Mouse (Mus musculus): ENCODE results near the gene Ston2.
"Not testable (repeated sequence)": the region's sequence is repeated elsewhere in the genome, so short reads cannot be mapped to it uniquely, and the experiment has no call there.

The Ston2 gene

GRCm38 (mm10) chr12:91748241-91748865, 39.8 kb downstream of the Ston2 start:
- DNase-seq, result peak; percentile 88

DNA sequence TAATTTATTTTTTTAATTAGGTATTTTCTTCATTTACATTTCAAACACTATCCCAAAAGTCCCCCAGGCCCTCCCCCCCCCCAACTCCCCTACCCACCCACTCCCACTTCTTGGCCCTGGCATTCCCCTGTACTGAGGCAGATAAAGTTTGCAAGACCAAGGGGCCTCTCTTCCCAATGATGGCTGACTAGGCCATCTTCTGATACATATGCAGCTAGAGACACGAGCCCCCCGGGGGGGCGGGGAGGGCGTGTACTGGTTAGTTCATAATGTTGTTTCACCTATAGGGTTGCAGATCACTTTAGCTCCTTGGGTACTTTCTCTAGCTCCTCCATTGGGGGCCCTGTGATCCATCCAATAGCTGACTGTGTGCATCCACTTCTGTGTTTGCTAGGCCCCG, 41.3 kb downstream of the Ston2 start:
- DNase-seq, result not testable (repeated sequence)

DNA sequence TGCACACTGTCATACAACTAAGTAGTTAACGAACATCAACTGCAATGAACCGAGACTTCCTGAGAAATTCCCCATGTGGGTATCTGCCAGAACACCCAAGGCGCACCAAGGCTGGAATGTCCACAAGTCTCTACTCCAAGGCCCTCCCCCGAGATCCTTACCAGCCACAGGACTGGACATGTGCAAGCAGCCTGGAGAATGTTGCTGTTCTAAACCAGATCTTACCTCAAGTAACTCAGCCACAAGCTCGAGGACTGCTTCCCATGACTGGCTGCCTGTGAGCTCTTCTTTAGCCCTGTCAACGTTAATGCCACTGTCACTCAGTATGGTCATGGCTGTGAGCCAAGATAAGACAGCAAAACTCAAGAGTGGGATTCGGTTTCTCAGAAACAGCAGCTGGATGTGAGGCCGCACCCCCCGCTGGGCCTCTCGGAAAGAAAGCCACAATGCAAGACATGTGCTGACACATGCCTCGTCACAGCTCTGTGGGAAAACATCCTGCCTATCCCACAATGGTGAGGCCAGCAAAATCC, 42.4 kb downstream of the Ston2 start:
- DNase-seq, result no peak

- no peak for DNase-seq
Measured at GRCm38 (mm10) chr12:91744091-91744490, 44.1 kb downstream of the Ston2 start.

GRCm38 (mm10) chr12:91742916-91743315, 45.3 kb downstream of the Ston2 start:
- no peak for DNase-seq

- DNase-seq, result no peak
Measured at GRCm38 (mm10) chr12:91738381-91738780, 49.8 kb downstream of the Ston2 start.

- no peak for DNase-seq
Measured at GRCm38 (mm10) chr12:91736221-91736980, 51.8 kb downstream of the Ston2 start.

DNA sequence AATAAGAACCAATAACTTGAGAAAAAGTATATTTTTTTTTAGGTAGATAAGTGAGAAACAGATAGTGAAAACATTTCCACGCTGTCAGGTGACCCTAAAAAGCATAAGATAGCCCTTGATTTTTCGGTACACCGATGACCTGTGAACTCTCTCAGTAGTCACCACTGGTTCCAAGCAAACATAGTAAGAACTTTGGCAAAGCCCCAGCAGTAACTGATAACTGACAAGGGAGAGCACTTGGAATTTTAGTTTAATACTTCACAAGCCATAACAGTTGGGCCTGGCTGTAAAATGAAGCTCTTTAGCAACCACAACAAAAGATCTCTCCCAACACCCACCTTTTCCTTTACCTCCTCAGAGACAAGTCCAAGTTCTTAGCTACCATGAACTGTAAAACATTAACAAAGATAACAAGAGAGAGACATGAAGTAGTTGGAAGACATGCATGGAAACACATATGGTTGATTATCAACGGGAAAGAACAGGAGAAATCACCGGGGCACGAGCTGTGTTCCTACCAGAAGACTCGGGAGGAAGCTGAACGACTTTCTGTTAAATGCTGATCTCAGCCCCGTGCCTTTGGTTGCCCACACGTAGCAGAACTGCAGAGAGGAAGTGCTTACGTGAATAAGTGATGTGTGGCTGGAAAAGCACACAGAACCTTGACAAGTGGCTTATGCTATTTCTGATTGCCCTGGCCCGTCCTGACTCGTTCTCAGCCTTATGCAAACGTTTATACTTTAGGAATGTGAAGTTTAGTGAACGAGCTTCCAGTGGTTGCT, 53.8 kb downstream of the Ston2 start:
- no peak for DNase-seq

DNA sequence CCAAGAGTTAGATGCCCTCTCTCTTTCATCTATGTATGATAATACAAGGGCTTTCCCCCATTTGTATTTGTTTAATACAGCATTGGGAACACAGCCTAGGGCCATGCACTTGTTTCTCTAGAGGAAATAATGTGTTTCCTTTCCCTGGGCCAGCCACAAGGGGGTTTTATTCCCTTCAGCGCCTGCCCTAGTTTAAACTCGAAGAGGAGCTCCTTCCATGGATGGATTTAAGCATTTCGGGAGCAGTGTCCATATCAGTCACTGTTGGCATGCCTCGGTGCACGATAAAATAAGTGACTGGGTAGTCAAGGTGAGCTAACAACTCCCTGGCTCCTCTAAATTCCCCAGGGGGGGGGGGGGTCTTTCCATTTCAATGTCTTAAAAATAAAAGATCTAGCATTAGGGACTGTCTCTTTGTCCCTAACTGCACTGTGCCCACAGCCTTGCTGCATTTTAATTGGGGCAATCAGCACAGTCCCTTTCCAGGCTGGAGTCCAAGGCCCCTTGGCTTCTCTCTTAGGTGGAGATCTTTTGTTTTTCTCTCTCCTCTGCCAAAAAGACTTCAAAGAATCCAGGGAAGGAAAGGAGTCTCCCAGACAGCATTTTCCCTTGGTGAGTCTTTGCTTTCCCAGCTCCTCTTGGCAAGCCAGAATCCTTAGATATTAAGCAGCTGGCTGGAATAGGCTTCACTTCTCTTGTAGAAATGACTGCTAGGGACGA, 55.3 kb downstream of the Ston2 start:
- peak; percentile 22 for DNase-seq

DNA sequence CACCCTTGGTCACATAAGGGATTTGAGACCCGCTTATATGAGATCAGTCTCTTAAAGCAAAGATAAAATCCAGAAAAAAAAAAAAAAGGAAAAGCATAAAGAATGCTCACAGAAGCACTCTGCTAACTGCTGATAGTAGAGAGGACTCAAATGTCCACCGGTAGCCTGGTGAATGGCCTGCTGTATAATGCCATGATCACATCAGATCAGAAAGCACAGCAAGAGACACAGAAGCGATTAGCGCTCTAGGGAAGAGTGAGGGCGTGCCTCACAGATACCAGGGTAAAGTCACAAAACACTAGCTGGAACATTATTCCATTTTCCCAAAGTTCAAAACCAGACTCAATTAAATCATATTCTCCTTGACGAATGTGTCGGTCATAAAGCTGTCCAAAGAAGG, 62.0 kb downstream of the Ston2 start:
- DNase-seq, result no peak

DNA sequence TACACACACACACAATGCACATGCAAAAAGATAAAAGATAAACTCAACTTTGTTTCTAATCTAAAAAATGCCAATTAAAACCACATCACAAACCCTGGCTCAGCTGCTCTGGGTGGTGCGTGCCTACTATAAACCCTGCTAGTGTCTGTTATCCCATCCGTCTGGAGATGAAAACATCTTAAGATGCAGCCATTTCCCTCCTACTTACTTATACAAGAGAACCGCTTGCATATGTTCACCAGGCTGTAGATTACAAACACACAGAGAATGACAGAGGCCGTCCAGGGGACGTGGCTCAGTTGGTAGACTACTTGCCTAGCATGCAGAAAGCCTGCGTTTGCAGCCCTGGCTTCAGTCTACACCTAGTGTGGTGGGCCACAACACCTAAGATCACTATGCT, 64.3 kb downstream of the Ston2 start:
- DNase-seq, result no peak

- no peak for DNase-seq
Measured at GRCm38 (mm10) chr12:91719134-91719533, 69.1 kb downstream of the Ston2 start.

GRCm38 (mm10) chr12:91715686-91716085, 72.5 kb downstream of the Ston2 start:
- no peak for DNase-seq

- DNase-seq, result peak; percentile 8
Measured at GRCm38 (mm10) chr12:91713358-91713757, 74.8 kb downstream of the Ston2 start.

DNA sequence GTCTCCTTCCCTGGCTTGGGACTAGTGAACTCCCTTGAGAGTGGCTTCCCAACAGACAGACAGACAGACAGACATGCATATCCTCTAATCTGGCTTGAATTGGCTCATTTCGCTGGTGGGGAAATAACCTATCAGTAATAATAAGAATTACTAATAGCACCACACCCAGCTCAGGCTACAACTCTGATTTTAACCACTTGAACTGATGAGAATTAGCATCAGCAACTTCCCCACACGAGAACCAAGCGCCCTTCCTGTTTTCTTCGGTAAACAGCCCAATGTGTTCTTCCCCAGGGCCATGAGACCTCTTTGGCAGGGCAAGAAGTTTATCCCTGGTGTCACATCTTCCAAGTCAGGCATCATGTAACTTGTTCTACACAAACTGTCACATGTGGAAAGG, 76.5 kb downstream of the Ston2 start:
- no peak for DNase-seq

- peak; percentile 67 for DNase-seq
Measured at GRCm38 (mm10) chr12:91710876-91711275, 77.3 kb downstream of the Ston2 start.

DNA sequence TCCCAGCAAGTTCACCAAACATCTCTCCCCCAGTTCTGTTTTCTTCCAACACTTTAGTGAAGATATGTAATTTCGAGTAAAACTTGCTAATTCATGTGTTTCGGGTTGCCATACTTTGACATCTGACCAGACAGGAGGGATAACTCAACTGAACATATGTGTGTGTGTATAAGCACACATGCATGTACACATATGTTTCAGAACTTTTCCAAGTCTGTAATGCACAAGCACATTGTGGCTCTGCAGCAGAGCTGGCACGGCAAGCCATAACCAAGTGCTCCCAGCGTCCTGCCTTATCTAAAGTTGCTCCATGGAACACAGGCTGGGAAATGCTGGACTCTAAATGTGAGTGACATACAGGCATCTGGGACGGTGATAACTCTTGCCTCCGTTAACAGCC, 78.6 kb downstream of the Ston2 start:
- no peak for DNase-seq

- DNase-seq, result no peak
Measured at GRCm38 (mm10) chr12:91709232-91709631, 79.0 kb downstream of the Ston2 start.

DNA sequence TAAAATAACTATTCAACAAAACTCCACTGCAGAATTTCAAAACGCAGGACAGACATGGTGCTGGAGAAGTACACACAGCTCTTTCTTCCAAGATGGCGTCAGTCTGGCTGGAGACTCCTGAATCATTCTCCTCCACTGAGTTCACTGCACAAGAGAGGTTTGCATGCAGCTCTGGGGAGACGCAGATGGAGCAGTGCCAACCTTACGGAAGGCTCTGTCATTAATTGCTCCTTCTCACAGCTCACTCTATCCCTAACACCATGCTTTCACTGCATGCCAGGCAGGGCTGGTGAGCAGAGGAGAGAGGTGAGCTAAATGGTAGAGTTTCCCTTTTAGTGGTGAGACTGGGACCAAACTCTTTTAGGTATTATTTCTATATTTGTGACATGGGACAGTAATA, 80.4 kb downstream of the Ston2 start:
- no peak for DNase-seq

DNA sequence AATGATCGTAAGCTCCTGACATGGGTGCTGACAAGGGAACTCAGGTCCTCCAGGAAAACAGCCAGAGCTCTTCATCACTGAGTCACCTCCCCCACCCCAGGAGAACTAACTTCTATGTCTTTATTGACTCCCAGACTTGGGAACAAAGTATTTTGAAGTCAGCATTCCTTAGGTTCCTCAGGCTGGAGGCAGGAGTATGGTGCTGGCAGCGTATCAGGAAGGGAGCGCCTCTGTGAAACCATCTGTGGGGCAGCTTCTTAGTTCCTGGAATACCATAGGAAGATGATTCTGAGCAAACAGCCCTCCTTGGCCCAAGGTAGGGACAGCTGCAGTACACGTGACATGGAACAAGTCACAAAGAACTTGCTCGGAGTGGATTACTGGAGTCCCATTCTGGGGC, 84.7 kb downstream of the Ston2 start:
- DNase-seq, result no peak

DNA sequence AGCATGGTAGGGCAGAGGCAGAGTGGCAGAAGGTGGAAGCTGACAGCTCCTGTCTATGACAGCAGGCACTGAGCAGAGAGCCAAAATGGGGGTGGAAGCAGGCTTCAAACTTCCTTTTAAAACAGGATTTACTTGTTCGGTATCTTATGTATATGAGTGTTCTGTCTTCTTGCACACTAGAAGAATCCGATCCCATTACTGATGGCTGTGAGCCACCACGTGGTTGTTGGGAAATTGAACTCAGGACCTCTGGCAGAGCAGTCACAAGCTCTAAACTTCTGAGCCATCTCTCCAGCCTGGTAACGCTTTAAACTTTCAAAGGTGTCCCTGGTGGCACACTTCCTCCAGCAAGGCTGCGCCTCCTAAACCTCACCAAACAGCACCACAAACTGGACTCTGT, 85.4 kb downstream of the Ston2 start:
- DNase-seq, result no peak

- no peak for DNase-seq
Measured at GRCm38 (mm10) chr12:91699451-91700141, 88.6 kb downstream of the Ston2 start.
